Mouse (Mus musculus): ENCODE measurements around the gene Snrnp25.

The Snrnp25 gene

GRCm38 (mm10) chr11:32224468-32225139, 19.4 kb downstream of the Snrnp25 start:
- DNase-seq (ENCODE audit: low spot score), result no peak

- DNase-seq (ENCODE audit: low spot score), result no peak
Measured at GRCm38 (mm10) chr11:32225222-32226104, 20.2 kb downstream of the Snrnp25 start.

- DNase-seq (ENCODE audit: low spot score), result peak; percentile 80
Measured at GRCm38 (mm10) chr11:32226124-32226871, 21.1 kb downstream of the Snrnp25 start, which contains the start of gene Mpg. Gene Mpg, plus strand, starts transcription at chr11:32226505.

GRCm38 (mm10) chr11:32227041-32227440, 21.8 kb downstream of the Snrnp25 start:
- DNase-seq (ENCODE audit: low spot score), result no peak

- DNase-seq (ENCODE audit: low spot score), result no peak
Measured at GRCm38 (mm10) chr11:32227555-32227954, 22.3 kb downstream of the Snrnp25 start.

GRCm38 (mm10) chr11:32228292-32228845, 23.2 kb downstream of the Snrnp25 start:
- no peak for DNase-seq (ENCODE audit: low spot score)

GRCm38 (mm10) chr11:32230220-32230619, 25.0 kb downstream of the Snrnp25 start:
- no peak for DNase-seq (ENCODE audit: low spot score)

GRCm38 (mm10) chr11:32231125-32231524, 25.9 kb downstream of the Snrnp25 start:
- DNase-seq (ENCODE audit: low spot score), result no peak

- no peak for DNase-seq (ENCODE audit: low spot score)
Measured at GRCm38 (mm10) chr11:32232848-32233247, 27.6 kb downstream of the Snrnp25 start.

- no peak for DNase-seq (ENCODE audit: low spot score)
Measured at GRCm38 (mm10) chr11:32233895-32234294, 28.7 kb downstream of the Snrnp25 start.

- no peak for DNase-seq (ENCODE audit: low spot score)
Measured at GRCm38 (mm10) chr11:32234816-32235485, 29.7 kb downstream of the Snrnp25 start.

- DNase-seq (ENCODE audit: low spot score), result no peak
Measured at GRCm38 (mm10) chr11:32235646-32236045, 30.4 kb downstream of the Snrnp25 start.

- DNase-seq (ENCODE audit: low spot score), result no peak
Measured at GRCm38 (mm10) chr11:32236132-32236531, 30.9 kb downstream of the Snrnp25 start.

- DNase-seq (ENCODE audit: low spot score), result no peak
Measured at GRCm38 (mm10) chr11:32236712-32237410, 31.6 kb downstream of the Snrnp25 start.

- DNase-seq (ENCODE audit: low spot score), result no peak
Measured at GRCm38 (mm10) chr11:32237411-32237795, 32.2 kb downstream of the Snrnp25 start.

- DNase-seq (ENCODE audit: low spot score), result no peak
Measured at GRCm38 (mm10) chr11:32238093-32238860, 33.1 kb downstream of the Snrnp25 start.

GRCm38 (mm10) chr11:32241391-32241790, 36.2 kb downstream of the Snrnp25 start:
- no peak for DNase-seq (ENCODE audit: low spot score)

- no peak for DNase-seq (ENCODE audit: low spot score)
Measured at GRCm38 (mm10) chr11:32242209-32242608, 37.0 kb downstream of the Snrnp25 start.

- DNase-seq (ENCODE audit: low spot score), result no peak
Measured at GRCm38 (mm10) chr11:32243205-32243955, 38.2 kb downstream of the Snrnp25 start.

All from left cerebral cortex, adult 11 months (tissue).